Mouse (Mus musculus) ES-E14 (cell line): Measurements from ENCODE around the gene Xpnpep3. TPM values are rescaled to one million over a fixed set of nuclear protein-coding genes. Genes with fewer than 3 reads are reported as not detected.

Source experiments
- DNase-seq: peaks from one replicate; pipeline ENCODE4 v3.0.0-alpha.2; 2013; ENCODE audit warnings: low read depth, low spot score
- H3K27ac ChIP-seq: 2 replicates; pipeline ENCODE4 v1.5.1; 2012; ENCODE audit warnings: low read depth, mild to moderate bottlenecking, low read length, moderate library complexity, mixed read lengths; ENCODE audit not compliant: poor library complexity, insufficient read depth, severe bottlenecking
- H3K36me3 ChIP-seq: 2 replicates; pipeline ENCODE4 v1.6.1; 2012; ENCODE audit warnings: mild to moderate bottlenecking, low read length, moderate library complexity, mixed read lengths; ENCODE audit not compliant: control insufficient read depth, poor library complexity, insufficient read depth, severe bottlenecking
- H3K4me1 ChIP-seq, 2 experiments: fragments of 150-350 bp in 1 of 2; sonication (generic) in 1 of 2; 2 replicates each; pipeline ENCODE4 v1.6.1; 2012; ENCODE audit warnings: low read length in 2 of 2, mild to moderate bottlenecking in 1 of 2, mixed read lengths in 1 of 2; ENCODE audit not compliant: control insufficient read depth in 2 of 2, insufficient read depth in 2 of 2, poor library complexity in 1 of 2
- H3K4me3 ChIP-seq, 2 experiments: fragments of 150-350 bp in 1 of 2; sonication (generic) in 1 of 2; 2 replicates each; pipeline ENCODE4 v1.5.1; 2012; ENCODE audit warnings: low read length in 2 of 2, low read depth in 1 of 2, mild to moderate bottlenecking in 1 of 2, mixed read lengths in 1 of 2; ENCODE audit not compliant: insufficient read depth in 1 of 2, poor library complexity in 1 of 2, severe bottlenecking in 1 of 2
- H3K9ac ChIP-seq: 2 replicates; pipeline ENCODE4 v1.6.1; 2012; ENCODE audit warnings: low read depth, mild to moderate bottlenecking, low read length, mixed read lengths; ENCODE audit not compliant: poor library complexity, insufficient read depth, severe bottlenecking
- H3K9me3 ChIP-seq: fragments of 150-350 bp; sonication (generic); 2 replicates; pipeline ENCODE4 v1.6.1; 2012; ENCODE audit warnings: low read depth, mild to moderate bottlenecking, low read length; ENCODE audit not compliant: control insufficient read depth, insufficient read depth
- CHD2 ChIP-seq: IDR thresholded peaks from 2 replicates; pipeline ENCODE4 v1.6.1; 2014; ENCODE audit warnings: mild to moderate bottlenecking, low read depth, low read length, inconsistent platforms
- HCFC1 ChIP-seq: IDR thresholded peaks from 2 replicates; pipeline ENCODE4 v1.6.1; 2012; ENCODE audit warnings: low read length, inconsistent platforms, borderline replicate concordance; ENCODE audit not compliant: insufficient read depth
- MAFK ChIP-seq: IDR thresholded peaks from 2 replicates; pipeline ENCODE4 v1.6.1; 2014; ENCODE audit warnings: mild to moderate bottlenecking, low read depth, low read length, inconsistent platforms; ENCODE audit not compliant: insufficient read depth
- ZC3H11A ChIP-seq: IDR thresholded peaks from 2 replicates; pipeline ENCODE4 v1.6.1; 2012; ENCODE audit warnings: low read depth, mild to moderate bottlenecking, inconsistent platforms, low read length, borderline replicate concordance
- ZNF384 ChIP-seq: IDR thresholded peaks from 2 replicates; pipeline ENCODE4 v1.6.1; 2012; ENCODE audit warnings: low read depth, low read length, inconsistent platforms
- in situ Hi-C, 2 experiments: fragments of 600-800 bp; cut with MboI; formaldehyde crosslinking; loops; one replicate each; pipeline ENCODE4 v1.15.1; 2025; ENCODE audit warnings: low sequenced_read_pairs in 2 of 2, inconsistent platforms in 1 of 2; ENCODE audit not compliant: unreplicated experiment in 2 of 2
- total RNA-seq: library from RNA; depleted of rRNA; stranded (reverse); fragments of 300-350 nt; gene quantifications from 2 replicates; pipeline ENCODE4 v1.2.3, GENCODE M21; 2012

Xpnpep3 gene
- total RNA-seq, 1 experiment: 16.4 TPM

GRCm38 (mm10) chr15:81386327-81386726 is 13.6 kb upstream of the Xpnpep3 start:
- in situ Hi-C loops: no loop called here
- no peak for TF ChIP-seq ZC3H11A
- TF ChIP-seq MAFK: no peak
- TF ChIP-seq ZNF384: peak; percentile 46; the same call in 1 of the 2 replicates
- H3K36me3 ChIP-seq: peaks cover 32% of the 10 kb centered on the region
- no peaks in the 10 kb centered on the region for H3K4me1 ChIP-seq
- no peak overlapping the region for H3K4me3 ChIP-seq
- H3K9ac ChIP-seq: no peak overlapping the region
- H3K27ac ChIP-seq: no peak overlapping the region
- no peak for DNase-seq
- H3K9me3 ChIP-seq: no peaks in the 10 kb centered on the region

GRCm38 (mm10) chr15:81392997-81393396 is 6.9 kb upstream of the Xpnpep3 start:
- no peak for DNase-seq
- Histone ChIP-seq H3K36me3 (peaks cover 14% of the 10 kb centered on the region), H3K4me1 (0 out of 4 replicates have a peak, but pooled peaks cover 1 to 2% of the 10 kb centered on the region in 2 experiments), H3K9ac (no peak overlapping the region), H3K27ac (no peak overlapping the region), H3K4me3 (no peak overlapping the region), H3K9me3 (no peaks in the 10 kb centered on the region)
- TF ChIP-seq CHD2 (no peak), ZNF384 (no peak), HCFC1 (no peak), MAFK (no peak), ZC3H11A (no peak)
- in situ Hi-C loops: no loop called here

- TF ChIP-seq ZC3H11A (no peak), HCFC1 (no peak)
- in situ Hi-C loops: no loop called here
- Histone ChIP-seq H3K4me3 (no peak overlapping the region), H3K9ac (no peak overlapping the region), H3K27ac (no peak overlapping the region), H3K9me3 (no peaks in the 10 kb centered on the region), H3K4me1 (0 out of 4 replicates have a peak, but pooled peaks cover 1 to 2% of the 10 kb centered on the region in 2 experiments), H3K36me3 (peaks cover 13% of the 10 kb centered on the region)
- no peak for DNase-seq
These were observed 5.6 kb upstream of the Xpnpep3 start for GRCm38 (mm10) chr15:81394211-81394915.

GRCm38 (mm10) chr15:81398189-81398588 is 1.7 kb upstream of the Xpnpep3 start:
- Histone ChIP-seq H3K9me3 (no peaks in the 10 kb centered on the region), H3K4me1 (0 out of 4 replicates have a peak, but pooled peaks cover 1 to 2% of the 10 kb centered on the region in 2 experiments), H3K27ac (no peak overlapping the region), H3K36me3 (peaks cover 1% of the 10 kb centered on the region), H3K9ac (peak overlapping the region; percentile 66; the same call in 1 of the 2 replicates), H3K4me3 (peak overlapping the region; percentile 77 to 96; a peak in 3 of 4 replicates)
- peak; percentile 70; the same call in 1 of the 2 replicates for TF ChIP-seq ZNF384
- TF ChIP-seq HCFC1: no peak
- TF ChIP-seq ZC3H11A: no peak
- no peak for TF ChIP-seq CHD2
- no peak for TF ChIP-seq MAFK
- in situ Hi-C loops: no loop called here
- DNase-seq: no peak

- no peak for DNase-seq
- H3K4me1 ChIP-seq: 0 out of 4 replicates have a peak, but pooled peaks cover 0 to 2% of the 10 kb centered on the region in 2 experiments
- H3K27ac ChIP-seq: peak overlapping the region; percentile 94
- in situ Hi-C loops: no loop called here
- no peaks in the 10 kb centered on the region for H3K9me3 ChIP-seq
- peak overlapping the region; percentile 99 for H3K9ac ChIP-seq
- H3K4me3 ChIP-seq: peak overlapping the region; percentile 77 to 96
- no peak for TF ChIP-seq HCFC1
- peak; percentile 14; the same call in 1 of the 2 replicates for TF ChIP-seq ZC3H11A
- peaks cover under 1% of the 10 kb centered on the region for H3K36me3 ChIP-seq
These were observed 671 bp upstream of the Xpnpep3 start for GRCm38 (mm10) chr15:81399297-81399637.
